Mouse (Mus musculus) MEL (cell line): ENCODE measurements around the gene Coro1b.

Experiments used
- BHLHE40 ChIP-seq: IDR thresholded peaks from 2 replicates; pipeline ENCODE4 v1.6.1; 2012; ENCODE audit warnings: low read depth, mild to moderate bottlenecking, inconsistent platforms, low read length, improper control_type of control experiment, borderline replicate concordance
- CTCF ChIP-seq, 3 experiments: IDR thresholded peaks in 2 of 3; conservative IDR thresholded peaks in 1 of 3; 2 replicates each; pipeline ENCODE4 v1.5.1; 2011 to 2012; ENCODE audit warnings: low read length in 3 of 3, low read depth in 2 of 3, mild to moderate bottlenecking in 2 of 3, improper control_type of control experiment in 1 of 3, inconsistent platforms in 1 of 3, mixed read lengths in 1 of 3, moderate library complexity in 1 of 3; ENCODE audit not compliant: control insufficient read depth in 1 of 3, insufficient read depth in 1 of 3, poor library complexity in 1 of 3, severe bottlenecking in 1 of 3
- EP300 ChIP-seq, 2 experiments: IDR thresholded peaks; 2 replicates each; pipeline ENCODE4 v1.6.1; 2011; ENCODE audit warnings: improper control_type of control experiment in 2 of 2, low read length in 2 of 2, low read depth in 1 of 2, mild to moderate bottlenecking in 1 of 2
- POLR2A ChIP-seq, 2 experiments: IDR thresholded peaks; 2 replicates each; pipeline ENCODE4 v1.6.1; 2011 to 2012; ENCODE audit warnings: low read length in 2 of 2, mild to moderate bottlenecking in 2 of 2, control low read depth in 1 of 2, improper control_type of control experiment in 1 of 2, low read depth in 1 of 2, moderate library complexity in 1 of 2; ENCODE audit not compliant: control insufficient read depth in 1 of 2, insufficient read depth in 1 of 2, poor library complexity in 1 of 2
- POLR2AphosphoS2 ChIP-seq: IDR thresholded peaks from 2 replicates; pipeline ENCODE4 v1.6.1; 2011; ENCODE audit warnings: low read length, improper control_type of control experiment
- RCOR1 ChIP-seq: IDR thresholded peaks from 2 replicates; pipeline ENCODE4 v1.6.1; 2012; ENCODE audit warnings: low read depth, mild to moderate bottlenecking, inconsistent platforms, low read length, improper control_type of control experiment
- SIN3A ChIP-seq: IDR thresholded peaks from 2 replicates; pipeline ENCODE4 v1.6.1; 2012; ENCODE audit warnings: low read length, improper control_type of control experiment, inconsistent platforms
- UBTF ChIP-seq: IDR thresholded peaks from 2 replicates; pipeline ENCODE4 v1.6.1; 2012; ENCODE audit warnings: low read depth, mild to moderate bottlenecking, inconsistent platforms, low read length, improper control_type of control experiment, moderate library complexity, borderline replicate concordance; ENCODE audit not compliant: insufficient read depth
- ZNF384 ChIP-seq: IDR thresholded peaks from 2 replicates; pipeline ENCODE4 v1.6.1; 2012; ENCODE audit warnings: low read depth, mild to moderate bottlenecking, inconsistent platforms, low read length, improper control_type of control experiment

- no peak for TF ChIP-seq EP300 (IDR thresholded peaks at IDR 0.05; ENCODE audit: low read depth in 1 of 2, low read length in 2 of 2)
- TF ChIP-seq SIN3A: peak; percentile 99
- no peak for TF ChIP-seq ZNF384
- TF ChIP-seq POLR2A (IDR thresholded peaks at IDR 0.05; ENCODE audit: control insufficient read depth in 1 of 2, insufficient read depth in 1 of 2, low read depth in 1 of 2, low read length in 2 of 2, poor library complexity in 1 of 2): peak in 1 of 2 experiments; percentile 80; a peak in 2 of 4 replicates
- TF ChIP-seq CTCF (IDR thresholded peaks at IDR 0.05 in 2 of 3, conservative IDR thresholded peaks at IDR 0.05 in 1 of 3; ENCODE audit: control insufficient read depth in 1 of 3, insufficient read depth in 1 of 3, low read depth in 2 of 3, low read length in 3 of 3, poor library complexity in 1 of 3, severe bottlenecking in 1 of 3): no peak
- no peak; the same call in 1 of the 2 replicates for TF ChIP-seq POLR2AphosphoS2
- no peak for TF ChIP-seq RCOR1
- no peak for TF ChIP-seq BHLHE40
- no peak for TF ChIP-seq UBTF
These were observed 14.5 kb downstream of the Coro1b start, which contains the start of gene Rps6kb2 for GRCm38 (mm10) chr19:4162646-4163542.
